ENCODE assay signal across 8 mouse cellular contexts in genomic region chr5:135799746-135800145, GRCm38 (mm10). TPM values are rescaled to one million over a fixed set of nuclear protein-coding genes. Genes with fewer than 3 reads are reported as not detected.
DNase-seq lines count a peak whose midpoint lies in the region; ATAC-seq and TF ChIP-seq lines count a peak whose summit lies in the region.
"Had no signal": no experiment of that assay in that cellular context is flagged by ENCODE, and none has a peak within 500 bp of the region (broad histone marks: within the 10 kb centered on the region; RNA-seq: fewer than 3 reads in every experiment).

No protein-coding gene starts in this region.

- no peak overlapping the region for H3K4me3 ChIP-seq in midbrain, postnatal 0 days (ENCODE audit: low read depth, low read length)
- H3K4me3 ChIP-seq in midbrain, embryonic 16.5 days (ENCODE audit: low read depth, low read length) = no peak overlapping the region
- no peak overlapping the region for H3K4me3 ChIP-seq in bone marrow, adult 2 months (replicated peaks; ENCODE audit: control insufficient read depth, low read depth, low read length)
- no peak overlapping the region for H3K4me3 ChIP-seq in small intestine, adult 2 months (ENCODE audit: low read depth, low read length)
- no peak overlapping the region for H3K4me3 ChIP-seq in forebrain, embryonic 14.5 days (ENCODE audit: low read depth, low read length)
- H3K4me3 ChIP-seq: kidney, embryonic 15.5 days had no signal

- H3K27me3 ChIP-seq in midbrain, postnatal 0 days (ENCODE audit: insufficient read depth, low read length) = no peaks in the 10 kb centered on the region
- no peaks in the 10 kb centered on the region for H3K27me3 ChIP-seq in midbrain, embryonic 16.5 days (ENCODE audit: control insufficient read depth, insufficient read depth, low read depth, low read length)
- no peaks in the 10 kb centered on the region for H3K27me3 ChIP-seq in small intestine, adult 2 months (ENCODE audit: control insufficient read depth, insufficient read depth, low read length)
- no peaks in the 10 kb centered on the region for H3K27me3 ChIP-seq in forebrain, embryonic 14.5 days (replicated peaks; ENCODE audit: control insufficient read depth, insufficient read depth, low read length)

- H3K27ac ChIP-seq in midbrain, postnatal 0 days (ENCODE audit: low read depth, low read length) = no peak overlapping the region
- no peak overlapping the region for H3K27ac ChIP-seq in midbrain, embryonic 16.5 days (ENCODE audit: low read length)
- H3K27ac ChIP-seq in bone marrow, adult 2 months (ENCODE audit: control insufficient read depth, insufficient read depth, low read depth, low read length, poor library complexity) = no peak overlapping the region
- no peak overlapping the region for H3K27ac ChIP-seq in small intestine, adult 2 months (ENCODE audit: insufficient read depth, low read depth, low read length)
- no peak overlapping the region for H3K27ac ChIP-seq in forebrain, embryonic 14.5 days (ENCODE audit: low read depth, low read length)
- H3K27ac ChIP-seq: kidney, embryonic 15.5 days had no signal

- TF ChIP-seq CTCF in midbrain, postnatal 0 days (IDR thresholded peaks at IDR 0.05) = peak; percentile 77
- TF ChIP-seq CTCF in bone marrow, adult 2 months (IDR thresholded peaks at IDR 0.05; ENCODE audit: control insufficient read depth, insufficient read depth, low read length) = peak; percentile 38; the same call in 1 of the 2 replicates
- TF ChIP-seq CTCF in small intestine, adult 2 months (IDR thresholded peaks at IDR 0.05; ENCODE audit: extremely low read depth, insufficient read length, insufficient replicate concordance, low read depth, low read length) = peak; percentile 39; the same call in 1 of the 2 replicates

- no peak overlapping the region for H3K4me2 ChIP-seq in midbrain, postnatal 0 days (ENCODE audit: low read depth, low read length, poor library complexity, severe bottlenecking)
- H3K4me2 ChIP-seq in midbrain, embryonic 16.5 days (ENCODE audit: low read length) = no peak overlapping the region
- no peak overlapping the region for H3K4me2 ChIP-seq in forebrain, embryonic 14.5 days (ENCODE audit: low read length)
- H3K4me2 ChIP-seq: kidney, embryonic 15.5 days had no signal

- no peak for TF ChIP-seq POLR2A in bone marrow, adult 2 months (IDR thresholded peaks at IDR 0.05; ENCODE audit: borderline replicate concordance, control insufficient read depth, low read depth, low read length)
- TF ChIP-seq POLR2A in small intestine, adult 2 months (IDR thresholded peaks at IDR 0.05; ENCODE audit: low read depth, low read length) = no peak

- peak; percentile 20 for DNase-seq in heart, postnatal 4 days
- DNase-seq in heart, postnatal 14 days = no peak
- peak; percentile 17 for DNase-seq in midbrain, postnatal 0 days (ENCODE audit: low spot score)
- DNase-seq in forebrain, embryonic 14.5 days (ENCODE audit: low spot score) = no peak

- intact Hi-C loops in heart, postnatal 14 days (cut with DNase I) = no loop called here

- no peak overlapping the region for H3K9ac ChIP-seq in midbrain, postnatal 0 days (replicated peaks; ENCODE audit: low read length, poor library complexity, severe bottlenecking)
- no peak overlapping the region for H3K9ac ChIP-seq in midbrain, embryonic 16.5 days (ENCODE audit: low read depth, low read length)
- no peak overlapping the region for H3K9ac ChIP-seq in forebrain, embryonic 14.5 days (ENCODE audit: low read length)
- H3K9ac ChIP-seq: kidney, embryonic 15.5 days had no signal

- 45% methylated on average over 4 of the region's 4 CpGs for WGBS in midbrain, postnatal 0 days
- 40% methylated on average over 4 of the region's 4 CpGs for WGBS in midbrain, embryonic 16.5 days
- WGBS in bone marrow, adult 2 months = 44% methylated on average over 4 of the region's 4 CpGs
- 47% methylated on average over 4 of the region's 4 CpGs for WGBS in small intestine, adult 2 months
- 45% methylated on average over 4 of the region's 4 CpGs for WGBS in forebrain, embryonic 14.5 days

- peaks cover 9% of the 10 kb centered on the region; the same call in 1 of the 2 replicates for H3K4me1 ChIP-seq in midbrain, postnatal 0 days (ENCODE audit: insufficient read depth, low read length)
- H3K4me1 ChIP-seq in midbrain, embryonic 16.5 days (ENCODE audit: control insufficient read depth, insufficient read depth, low read length) = peaks cover 18% of the 10 kb centered on the region
- H3K4me1 ChIP-seq in bone marrow, adult 2 months (ENCODE audit: control insufficient read depth, insufficient read depth, low read length) = no peaks in the 10 kb centered on the region
- no peaks in the 10 kb centered on the region for H3K4me1 ChIP-seq in small intestine, adult 2 months (ENCODE audit: control insufficient read depth, insufficient read depth, insufficient read length, low read length)
- H3K4me1 ChIP-seq in forebrain, embryonic 14.5 days (ENCODE audit: control insufficient read depth, insufficient read depth, low read length) = no peaks in the 10 kb centered on the region

- H3K36me3 ChIP-seq in midbrain, postnatal 0 days (ENCODE audit: insufficient read depth, low read length) = no peaks in the 10 kb centered on the region
- no peaks in the 10 kb centered on the region for H3K36me3 ChIP-seq in midbrain, embryonic 16.5 days (ENCODE audit: control insufficient read depth, insufficient read depth, low read length)
- H3K36me3 ChIP-seq in small intestine, adult 2 months (ENCODE audit: control insufficient read depth, insufficient read depth, low read length) = no peaks in the 10 kb centered on the region
- H3K36me3 ChIP-seq in forebrain, embryonic 14.5 days (ENCODE audit: control insufficient read depth, insufficient read depth, low read length) = no peaks in the 10 kb centered on the region
- H3K36me3 ChIP-seq: kidney, embryonic 15.5 days had no signal

- H3K9me3 ChIP-seq in midbrain, postnatal 0 days (ENCODE audit: low read length) = no peaks in the 10 kb centered on the region
- H3K9me3 ChIP-seq in midbrain, embryonic 16.5 days (replicated peaks; ENCODE audit: control insufficient read depth, low read length, poor library complexity, severe bottlenecking) = no peaks in the 10 kb centered on the region; the same call in 1 of the 2 replicates
- no peaks in the 10 kb centered on the region for H3K9me3 ChIP-seq in forebrain, embryonic 14.5 days (replicated peaks; ENCODE audit: control insufficient read depth, low read length)
- H3K9me3 ChIP-seq: kidney, embryonic 15.5 days had no signal

- ATAC-seq in midbrain, postnatal 0 days (ENCODE audit: low FRiP score) = no peak
- ATAC-seq in midbrain, embryonic 16.5 days = no peak
- ATAC-seq in forebrain, embryonic 14.5 days = no peak

RNA-seq across cellular contexts. Expression of gene Srrm3, which starts 6.9 kb away (rescaled TPM):
- total RNA-seq in heart, postnatal 4 days (2021) = under 1 TPM; 0.12 to 0.20 TPM
- under 1 TPM in 1 of 2 experiments, not detected in 1; 0.10 TPM for total RNA-seq in heart, postnatal 14 days (2021)
- total RNA-seq in midbrain, postnatal 0 days (2014; rRNA removed) = 85.2 and 123 TPM in 2 replicates
- 52.5 and 58.8 TPM in 2 replicates for polyA plus RNA-seq in midbrain, postnatal 0 days (2015; fragmentation: Nextera tagmentation; extraction: Ambion mirVana)
- polyA plus RNA-seq in midbrain, embryonic 16.5 days (2015; fragmentation: Nextera tagmentation; extraction: Ambion mirVana) = 76.2 and 89.7 TPM in 2 replicates
- polyA plus RNA-seq in bone marrow, adult 2 months (2011; ENCODE audit: insufficient read depth, insufficient read length, low replicate concordance, missing spikeins) = not detected in 2 replicates
- 0.19 and 0.42 TPM in 2 replicates for polyA plus RNA-seq in small intestine, adult 2 months (2012; rRNA removed)
- 23.6 and 31.1 TPM in 2 replicates for polyA plus RNA-seq in forebrain, embryonic 14.5 days (2014; fragmentation: Nextera tagmentation; extraction: Ambion mirVana)

RNA-seq across cellular contexts. Expression of gene Mdh2, which starts 21.5 kb away (rescaled TPM):
- total RNA-seq in heart, postnatal 4 days (2021) = 1,000 to 10,000 TPM; 1,387 to 1,444 TPM
- total RNA-seq in heart, postnatal 14 days (2021) = 1,000 to 10,000 TPM; 1,831 to 1,920 TPM
- 158 and 172 TPM in 2 replicates for total RNA-seq in midbrain, postnatal 0 days (2014; rRNA removed)
- 656 and 707 TPM in 2 replicates for polyA plus RNA-seq in midbrain, postnatal 0 days (2015; fragmentation: Nextera tagmentation; extraction: Ambion mirVana)
- polyA plus RNA-seq in midbrain, embryonic 16.5 days (2015; fragmentation: Nextera tagmentation; extraction: Ambion mirVana) = 565 and 600 TPM in 2 replicates
- 109 and 132 TPM in 2 replicates for polyA plus RNA-seq in bone marrow, adult 2 months (2011; ENCODE audit: insufficient read depth, insufficient read length, low replicate concordance, missing spikeins)
- 1,632 and 2,398 TPM in 2 replicates for polyA plus RNA-seq in small intestine, adult 2 months (2012; rRNA removed)
- 590 and 591 TPM in 2 replicates for polyA plus RNA-seq in forebrain, embryonic 14.5 days (2014; fragmentation: Nextera tagmentation; extraction: Ambion mirVana)

RNA-seq across cellular contexts. Expression of gene Styxl1, which starts 21.6 kb away (rescaled TPM):
- total RNA-seq in heart, postnatal 4 days (2021) = not detected
- under 1 TPM in 1 of 2 experiments, not detected in 1; 0.34 TPM for total RNA-seq in heart, postnatal 14 days (2021)
- total RNA-seq in midbrain, postnatal 0 days (2014; rRNA removed) = not detected in 2 replicates
- 0.33 and 0.44 TPM in 2 replicates for polyA plus RNA-seq in midbrain, postnatal 0 days (2015; fragmentation: Nextera tagmentation; extraction: Ambion mirVana)
- 0.24 and 0.46 TPM in 2 replicates for polyA plus RNA-seq in midbrain, embryonic 16.5 days (2015; fragmentation: Nextera tagmentation; extraction: Ambion mirVana)
- 1.8 and 2.3 TPM in 2 replicates for polyA plus RNA-seq in bone marrow, adult 2 months (2011; ENCODE audit: insufficient read depth, insufficient read length, low replicate concordance, missing spikeins)
- 0.15 and 0.19 TPM in 2 replicates for polyA plus RNA-seq in small intestine, adult 2 months (2012; rRNA removed)
- polyA plus RNA-seq in forebrain, embryonic 14.5 days (2014; fragmentation: Nextera tagmentation; extraction: Ambion mirVana) = 0.52 TPM in 1 of 2 replicates, not detected in the other

RNA-seq across cellular contexts. Expression of gene Tmem120a, which starts 55.5 kb away (rescaled TPM):
- 10 to 100 TPM; 14.4 to 16.7 TPM for total RNA-seq in heart, postnatal 4 days (2021)
- 10 to 100 TPM in 1 of 2 experiments, 1 to 10 TPM in 1; 10.0 to 10.3 TPM for total RNA-seq in heart, postnatal 14 days (2021)
- total RNA-seq in midbrain, postnatal 0 days (2014; rRNA removed) = 44.9 and 67.3 TPM in 2 replicates
- 99.2 and 100 TPM in 2 replicates for polyA plus RNA-seq in midbrain, postnatal 0 days (2015; fragmentation: Nextera tagmentation; extraction: Ambion mirVana)
- 87.2 and 87.8 TPM in 2 replicates for polyA plus RNA-seq in midbrain, embryonic 16.5 days (2015; fragmentation: Nextera tagmentation; extraction: Ambion mirVana)
- 19.0 and 74.1 TPM in 2 replicates for polyA plus RNA-seq in bone marrow, adult 2 months (2011; ENCODE audit: insufficient read depth, insufficient read length, low replicate concordance, missing spikeins)
- 111 and 261 TPM in 2 replicates for polyA plus RNA-seq in small intestine, adult 2 months (2012; rRNA removed)
- 80.1 and 83.8 TPM in 2 replicates for polyA plus RNA-seq in forebrain, embryonic 14.5 days (2014; fragmentation: Nextera tagmentation; extraction: Ambion mirVana)

Comparison
In these comparisons a context has a peak if more than half of its experiments do, and no peak if none do; other contexts are left out.
1. DNase-seq: peak in heart, postnatal 4 days (single experiment) and midbrain, postnatal 0 days (single experiment); none in heart, postnatal 14 days (0 of 2) and forebrain, embryonic 14.5 days (single experiment).
2. RNA of gene Srrm3, which starts 6.9 kb away (polyA plus RNA-seq): 76.2 to 89.7 TPM in midbrain, embryonic 16.5 days, 52.5 to 58.8 TPM in midbrain, postnatal 0 days and 23.6 to 31.1 TPM in forebrain, embryonic 14.5 days; 0.19 to 0.42 TPM in small intestine, adult 2 months and not detected in bone marrow, adult 2 months; every median in the first group is over 10 times any median in the second.
3. Peak in every context shown above with its lines, with median percentiles within 50 percentile points of each other: CTCF ChIP-seq.